Mouse (Mus musculus): ENCODE results near the gene Ssu72. TPM values are rescaled to one million over a fixed set of nuclear protein-coding genes. Genes with fewer than 3 reads are reported as not detected.

Ssu72 gene
- total RNA-seq (2023) = 73.6 to 87.0 TPM (median 79.3 TPM) in 4 replicates

GRCm38 (mm10) chr4:155704721-155705591 is at the start of gene Ssu72:
Gene Ssu72, plus strand, starts transcription at chr4:155704800.

DNA sequence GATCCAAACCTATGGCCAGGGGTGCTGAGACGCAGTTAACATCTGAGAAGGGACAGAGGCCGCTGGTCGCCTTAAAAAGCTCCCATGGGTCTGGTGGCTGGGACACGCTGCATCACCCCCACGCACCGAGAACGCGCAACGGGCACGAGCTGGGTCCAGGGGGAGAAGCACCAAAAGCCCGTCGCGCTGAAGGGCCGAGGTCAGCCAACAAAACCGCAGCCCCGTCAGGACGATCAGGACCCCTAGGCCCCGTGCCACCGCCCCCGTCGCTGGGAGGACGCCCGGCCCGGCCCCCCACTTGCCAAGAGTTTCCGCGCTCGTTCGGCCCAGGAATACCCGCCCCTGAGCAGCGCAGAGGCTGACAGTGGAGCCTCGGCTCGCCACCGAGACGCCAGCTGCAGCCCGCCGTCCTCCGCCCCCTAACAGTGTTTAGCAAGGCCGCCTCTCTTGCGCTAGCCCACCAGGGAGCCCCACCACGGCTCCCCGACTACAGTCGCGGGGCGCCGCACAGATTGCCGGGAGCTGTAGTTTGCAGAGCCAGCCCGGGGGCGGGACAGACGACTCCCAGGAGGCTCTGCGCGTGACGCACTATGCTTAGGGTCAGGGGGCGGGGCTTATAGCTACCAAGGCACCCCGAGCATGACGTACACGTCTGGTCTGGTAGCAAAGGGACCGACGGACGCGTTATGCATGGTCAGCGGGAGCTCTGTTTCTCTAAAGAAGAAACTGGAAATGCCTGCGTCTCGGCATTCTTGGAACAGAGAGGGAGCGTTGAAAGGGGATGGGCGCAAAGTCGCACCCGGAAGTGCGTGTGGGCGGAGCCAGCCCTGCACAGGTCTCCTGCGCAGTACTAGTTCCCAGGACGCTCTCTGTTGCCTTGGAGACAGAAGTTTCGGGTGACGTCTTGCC is 35.7 kb upstream of the Ssu72 start, which contains the start of gene Mib2:
Mib2 (minus strand) TSS at position 510 of the 909 bp plus-strand sequence.

DNA sequence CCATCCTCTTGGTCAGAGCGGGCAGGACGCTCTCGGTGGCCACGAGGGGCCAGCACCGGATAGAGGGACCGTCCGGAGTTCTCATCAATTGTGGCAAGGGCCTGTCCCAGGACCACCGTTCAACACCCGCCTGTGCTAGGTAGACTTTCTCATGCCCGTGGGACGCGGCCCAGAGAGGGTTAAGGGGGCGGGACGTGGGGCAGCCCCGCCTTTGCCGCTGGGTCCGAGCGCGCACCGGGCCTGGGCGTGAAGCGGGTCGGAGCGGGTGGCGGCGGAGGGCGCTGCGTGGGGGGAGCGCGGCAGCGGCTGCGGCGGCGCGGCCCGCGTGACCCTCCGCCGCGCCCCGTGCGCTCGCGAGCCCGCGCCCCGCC is 10.5 kb upstream of the Ssu72 start, which contains the start of gene Fndc10:
Fndc10 (plus strand) TSS at position 232 of the 371 bp plus-strand sequence.

GRCm38 (mm10) chr4:155734350-155734941 is 29.8 kb downstream of the Ssu72 start, which contains the start of gene Tmem240:
Gene Tmem240, plus strand, starts transcription at chr4:155734800.

GRCm38 (mm10) chr4:155760613-155761355 is 56.2 kb downstream of the Ssu72 start, which contains the start of gene Atad3a:
Gene Atad3a, minus strand, starts transcription at chr4:155761093.

GRCm38 (mm10) chr4:155774280-155774754 is 69.7 kb downstream of the Ssu72 start, which contains the start of gene Vwa1:
Gene Vwa1, minus strand, starts transcription at chr4:155774698.

Other genes with a start within 250 kb of the Ssu72 start
- not detected in 4 replicates for gene Tmem52, start 235.7 kb upstream of the Ssu72 start, total RNA-seq (2023)
- gene Gnb1, start 213.4 kb upstream of the Ssu72 start, total RNA-seq (2023) = 248 to 277 TPM (median 264 TPM) in 4 replicates
- gene Nadk, start 142.4 kb upstream of the Ssu72 start, total RNA-seq (2023) = 45.9 to 60.5 TPM (median 47.9 TPM) in 4 replicates
- gene Slc35e2, start 103.4 kb upstream of the Ssu72 start, total RNA-seq (2023) = 29.8 to 32.3 TPM (median 30.3 TPM) in 4 replicates
- gene Cdk11b, start 79.9 kb upstream of the Ssu72 start, total RNA-seq (2023) = 154 to 176 TPM (median 160 TPM) in 4 replicates
- not detected in 4 replicates for gene Gm10563, start 59.4 kb upstream of the Ssu72 start, total RNA-seq (2023)
- gene Mmp23, start 51.4 kb upstream of the Ssu72 start, total RNA-seq (2023) = not detected in 4 replicates
- 32.6 to 38.9 TPM (median 36.1 TPM) in 4 replicates for gene Mib2, start 35.6 kb upstream of the Ssu72 start, total RNA-seq (2023)
- gene Fndc10, start 10.5 kb upstream of the Ssu72 start, total RNA-seq (2023) = 3.5 to 4.2 TPM (median 3.5 TPM) in 4 replicates
- 0.27 to 0.60 TPM (median 0.51 TPM) in 4 replicates for gene Tmem240, start 30.0 kb downstream of the Ssu72 start, total RNA-seq (2023)
- 43.7 to 60.2 TPM (median 50.2 TPM) in 4 replicates for gene Atad3a, start 56.3 kb downstream of the Ssu72 start, total RNA-seq (2023)
- 0.14 TPM in 1 of 4 replicates, not detected in the others for gene Vwa1, start 69.9 kb downstream of the Ssu72 start, total RNA-seq (2023)
- gene Tmem88b, start 81.1 kb downstream of the Ssu72 start, total RNA-seq (2023) = not detected in 4 replicates
- gene Ankrd65, start 85.6 kb downstream of the Ssu72 start, total RNA-seq (2023) = not detected in 4 replicates
- 33.6 to 45.8 TPM (median 44.3 TPM) in 4 replicates for gene Mrpl20, start 98.1 kb downstream of the Ssu72 start, total RNA-seq (2023)
- gene Ccnl2, start 107.7 kb downstream of the Ssu72 start, total RNA-seq (2023) = 218 to 240 TPM (median 224 TPM) in 4 replicates
- 68.9 to 81.9 TPM (median 72.2 TPM) in 4 replicates for gene Aurkaip1, start 126.5 kb downstream of the Ssu72 start, total RNA-seq (2023)
- 7.0 to 12.1 TPM (median 9.7 TPM) in 4 replicates for gene Mxra8, start 134.9 kb downstream of the Ssu72 start, total RNA-seq (2023)
- 70.4 to 73.0 TPM (median 71.2 TPM) in 4 replicates for gene Dvl1, start 142.6 kb downstream of the Ssu72 start, total RNA-seq (2023)
- gene Tas1r3, start 158.6 kb downstream of the Ssu72 start, total RNA-seq (2023) = 0.47 to 1.2 TPM (median 1.0 TPM) in 4 replicates
- gene Cptp, start 164.6 kb downstream of the Ssu72 start, total RNA-seq (2023) = 8.7 to 10.9 TPM (median 9.2 TPM) in 4 replicates
- gene Ints11, start 164.7 kb downstream of the Ssu72 start, total RNA-seq (2023) = 40.8 to 62.5 TPM (median 53.3 TPM) in 4 replicates
- 20.2 to 29.6 TPM (median 25.4 TPM) in 4 replicates for gene Pusl1, start 187.0 kb downstream of the Ssu72 start, total RNA-seq (2023)
- 56.9 to 83.6 TPM (median 66.9 TPM) in 4 replicates for gene Acap3, start 187.0 kb downstream of the Ssu72 start, total RNA-seq (2023)
- 108 to 126 TPM (median 115 TPM) in 4 replicates for gene Ube2j2, start 239.0 kb downstream of the Ssu72 start, total RNA-seq (2023)